Mouse (Mus musculus) 3134 (cell line): ENCODE data around the gene Edn3.

Experiments used
- DNase-seq: peaks from one replicate; pipeline ENCODE4 v3.0.0-alpha.2; 2011; ENCODE audit warnings: low spot score; ENCODE audit not compliant: insufficient read length; ENCODE audit errors: extremely low read depth

Gene Edn3

GRCm38 (mm10) chr2:174793181-174793580 is 32.8 kb downstream of the Edn3 start:
- DNase-seq, result no peak

DNA sequence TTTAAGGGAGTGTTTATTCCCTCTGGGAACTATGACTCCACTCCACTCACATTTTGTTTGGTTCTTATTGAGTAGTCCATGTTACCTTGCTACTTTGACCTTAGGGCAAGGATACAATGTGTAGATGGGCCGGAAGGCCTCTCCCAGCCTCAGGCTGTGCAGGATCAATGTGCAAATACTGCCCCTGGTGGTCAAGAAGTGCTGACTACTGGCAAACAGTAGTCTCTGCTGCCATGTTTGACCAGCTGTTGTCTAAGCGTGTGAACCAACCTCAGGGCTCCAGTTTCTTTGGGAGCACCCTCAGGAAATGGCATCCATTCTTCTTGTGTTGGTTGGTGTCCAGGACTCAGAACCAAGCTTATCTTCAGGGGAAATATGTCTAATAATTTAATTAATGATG is 36.6 kb downstream of the Edn3 start:
- no peak for DNase-seq

DNA sequence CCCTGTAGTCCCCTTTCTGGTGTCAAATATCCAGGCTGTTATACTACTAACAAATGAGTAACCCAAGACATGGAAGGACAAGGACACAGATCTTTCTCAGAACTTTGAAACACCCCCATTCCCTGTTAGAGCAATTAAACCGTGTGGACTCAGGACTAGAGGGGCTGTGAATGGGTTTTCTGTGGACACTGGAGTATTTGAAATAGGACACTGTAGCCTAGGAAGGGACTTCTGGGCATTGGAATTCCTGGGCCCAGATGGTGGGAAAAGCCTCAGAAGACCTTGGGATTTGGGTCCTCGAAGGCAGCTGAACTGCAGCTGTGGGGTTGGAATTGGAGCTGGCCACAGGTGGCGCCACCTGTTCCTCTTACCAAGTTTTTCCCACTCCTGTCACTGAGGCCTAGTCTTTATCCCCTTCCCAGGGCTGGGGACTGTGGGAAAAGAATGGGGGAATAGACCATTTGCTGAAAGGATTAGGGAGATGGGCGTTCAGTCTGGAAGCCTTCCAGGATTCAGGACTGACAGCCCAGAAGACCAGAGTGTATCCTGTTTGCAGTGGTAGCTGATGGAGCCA is 37.2 kb downstream of the Edn3 start:
- no peak for DNase-seq

- DNase-seq, result no peak
Observed at GRCm38 (mm10) chr2:174802453-174802852, 42.0 kb downstream of the Edn3 start.

GRCm38 (mm10) chr2:174803661-174804060 is 43.2 kb downstream of the Edn3 start:
- DNase-seq, result no peak

DNA sequence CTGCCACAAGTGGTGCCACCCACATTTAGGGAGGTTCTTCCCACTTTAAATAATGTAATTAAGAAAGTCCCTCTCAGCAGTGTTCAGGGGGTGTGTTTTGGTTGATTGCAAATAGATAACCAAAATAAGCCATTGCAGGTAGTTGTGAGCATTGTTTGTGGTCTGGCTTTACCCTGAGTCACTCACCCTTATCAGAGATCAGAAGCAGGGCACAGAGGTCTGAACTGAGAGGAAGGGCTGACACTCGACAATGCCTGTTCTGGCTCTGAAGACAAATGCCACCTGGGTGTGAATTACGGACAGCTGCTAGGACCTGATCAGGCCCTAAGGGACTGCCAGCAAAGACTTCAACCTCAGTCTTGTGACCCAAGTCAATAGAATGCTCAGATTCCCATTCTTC is 47.5 kb downstream of the Edn3 start:
- DNase-seq, result no peak

GRCm38 (mm10) chr2:174809296-174809695 is 48.9 kb downstream of the Edn3 start:
- DNase-seq, result no peak

DNA sequence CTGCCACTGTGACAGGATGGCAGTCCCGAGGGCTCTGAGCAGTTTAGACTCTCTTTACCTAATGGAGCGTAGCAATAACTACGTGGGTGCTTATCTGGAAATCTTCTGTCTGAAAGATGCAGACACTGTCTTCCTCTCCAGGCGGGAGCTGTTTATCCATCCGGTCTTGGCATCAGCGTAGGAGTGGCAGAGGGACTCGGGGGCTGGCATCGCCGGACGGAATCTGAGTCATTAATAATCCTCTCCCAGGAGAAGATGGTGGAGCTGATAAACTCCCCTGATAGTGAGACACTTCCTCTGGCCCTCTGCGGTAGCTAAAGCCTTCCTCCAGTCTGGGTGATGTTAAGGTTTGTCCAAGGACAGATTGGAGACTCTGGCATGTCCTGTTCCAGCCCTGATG is 52.9 kb downstream of the Edn3 start:
- no peak for DNase-seq

- no peak for DNase-seq
Observed at GRCm38 (mm10) chr2:174816163-174816562, 55.7 kb downstream of the Edn3 start.

DNA sequence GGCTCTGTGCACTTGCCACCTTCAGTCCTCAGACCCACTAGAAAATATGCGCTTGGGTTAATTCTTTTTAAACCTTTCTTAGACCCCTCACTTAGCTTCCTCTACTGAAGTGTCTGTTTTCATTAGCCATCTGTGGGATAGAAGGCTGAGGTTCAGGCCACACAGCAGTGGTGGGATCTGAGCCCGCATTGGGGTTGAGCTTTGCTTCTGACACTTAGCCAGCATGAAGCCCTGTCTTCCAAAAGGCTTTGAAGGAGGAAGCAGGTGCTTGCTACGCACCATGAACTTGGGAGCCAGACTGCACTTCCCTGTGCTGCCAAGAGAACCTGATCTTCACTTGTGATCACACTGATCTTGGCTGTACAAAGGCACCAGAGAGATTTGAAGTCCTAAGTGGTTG is 59.9 kb downstream of the Edn3 start:
- no peak for DNase-seq

DNA sequence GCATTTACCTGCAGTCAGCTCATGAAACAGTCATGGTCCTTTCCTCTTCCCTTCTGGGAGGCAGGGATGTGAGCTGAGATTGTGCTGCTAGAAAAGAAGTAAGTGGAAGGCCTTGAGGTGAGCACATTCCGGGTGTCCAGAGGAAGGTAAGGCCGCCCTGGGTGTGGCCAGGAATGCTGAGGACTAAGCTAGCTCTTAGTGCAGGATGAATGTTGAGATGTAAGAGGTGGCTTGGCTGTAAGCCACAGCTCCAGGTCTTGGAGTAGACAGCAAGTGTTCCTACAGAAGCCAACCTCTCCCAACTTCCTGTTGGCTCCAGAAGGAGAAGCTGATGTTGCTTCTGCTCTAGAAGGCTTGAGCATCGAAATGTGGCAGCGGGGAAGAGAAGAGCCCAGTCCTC is 67.4 kb downstream of the Edn3 start:
- no peak for DNase-seq

- DNase-seq, result no peak
Observed at GRCm38 (mm10) chr2:174833608-174834007, 73.2 kb downstream of the Edn3 start.
